Mouse (Mus musculus) limb, embryonic 14.5 days (tissue): ENCODE measurements at regions not wholly inside any gene's neighbourhood (a gene's known extent, or its start where the extent isn't known, plus 50 kb on each side); places are given as distances from the start of the nearest gene placed in this dataset.

ENCODE experiments used
- ATAC-seq: fragments of 200-750 bp; cut with Nextera tagmentation; 2 replicates; pipeline ENCODE4 v1.8.0; 2017; ENCODE audit warnings: low read depth, moderate number of reproducible peaks, moderate TSS enrichment; ENCODE audit not compliant: low FRiP score
- DNase-seq: peaks from one replicate; pipeline ENCODE4 v3.0.0-alpha.2; 2015; ENCODE audit warnings: low spot score
- H3K27ac ChIP-seq: fragments of 300-500 bp; sonication (generic); replicated peaks from 2 replicates; pipeline ENCODE4 v1.5.1; 2014; ENCODE audit warnings: low read depth, mild to moderate bottlenecking, low read length, moderate library complexity, mixed read lengths
- H3K27me3 ChIP-seq: fragments of 300-500 bp; sonication (generic); 2 replicates; pipeline ENCODE4 v1.6.1; 2014; ENCODE audit warnings: low read length, mixed read lengths; ENCODE audit not compliant: control insufficient read depth, insufficient read depth
- H3K36me3 ChIP-seq: fragments of 300-500 bp; sonication (generic); 2 replicates; pipeline ENCODE4 v1.6.1; 2014; ENCODE audit warnings: mild to moderate bottlenecking, low read length, moderate library complexity, mixed read lengths; ENCODE audit not compliant: control insufficient read depth, insufficient read depth
- H3K4me1 ChIP-seq: fragments of 300-500 bp; sonication (generic); 2 replicates; pipeline ENCODE4 v1.6.1; 2014; ENCODE audit warnings: antibody characterized with exemption, low read length, mixed read lengths; ENCODE audit not compliant: control insufficient read depth, insufficient read depth
- H3K4me2 ChIP-seq: fragments of 300-500 bp; sonication (generic); replicated peaks from 2 replicates; pipeline ENCODE4 v1.6.1; 2014; ENCODE audit warnings: low read depth, mild to moderate bottlenecking, low read length, moderate library complexity; ENCODE audit not compliant: severe bottlenecking
- H3K4me3 ChIP-seq: fragments of 300-500 bp; sonication (generic); replicated peaks from 2 replicates; pipeline ENCODE4 v1.5.1; 2014; ENCODE audit warnings: low read length
- H3K9ac ChIP-seq: fragments of 300-500 bp; sonication (generic); 2 replicates; pipeline ENCODE4 v1.6.1; 2014; ENCODE audit warnings: mild to moderate bottlenecking, low read depth, low read length, moderate library complexity; ENCODE audit not compliant: severe bottlenecking
- H3K9me3 ChIP-seq: fragments of 300-500 bp; sonication (generic); 2 replicates; pipeline ENCODE4 v1.6.1; 2016; ENCODE audit warnings: low read length; ENCODE audit not compliant: control insufficient read depth
- POLR2A ChIP-seq: fragments of 200-500 bp; IDR thresholded peaks from 2 replicates; pipeline ENCODE4 v1.8.0; 2012; ENCODE audit warnings: inconsistent platforms, mild to moderate bottlenecking, moderate library complexity, borderline replicate concordance; ENCODE audit not compliant: insufficient read depth, insufficient read length; ENCODE audit errors: extremely low read depth
- WGBS: fragments of 180-500 bp; shearing (Covaris S2); extraction: QIAGEN DNeasy Blood & Tissue Kit; methylation state at CpG from one replicate; pipeline ENCODE4 v1.1.7; 2014; 5-methylcytosine and 5-hydroxymethylcytosine counted together

GRCm38 (mm10) chr19:15481605-15482004 lies 465.5 kb downstream of the Psat1 start:
- no peaks in the 10 kb centered on the region for H3K9me3 ChIP-seq
- no peak for TF ChIP-seq POLR2A
- H3K4me1 ChIP-seq = no peaks in the 10 kb centered on the region
- no peaks in the 10 kb centered on the region for H3K27me3 ChIP-seq
- ATAC-seq = no peak
- H3K4me2 ChIP-seq = no peak overlapping the region
- WGBS = 46% methylated on average over 8 of the region's 8 CpGs
- DNase-seq = no peak
- no peak overlapping the region for H3K9ac ChIP-seq
- no peak overlapping the region for H3K27ac ChIP-seq
- H3K4me3 ChIP-seq = no peak overlapping the region
- H3K36me3 ChIP-seq = no peaks in the 10 kb centered on the region

- WGBS = 78% methylated on average over 10 of the region's 10 CpGs
- Histone ChIP-seq H3K4me1 (no peaks in the 10 kb centered on the region), H3K27me3 (no peaks in the 10 kb centered on the region), H3K9me3 (no peaks in the 10 kb centered on the region), H3K27ac (no peak overlapping the region), H3K9ac (no peak overlapping the region), H3K36me3 (no peaks in the 10 kb centered on the region), H3K4me3 (no peak overlapping the region), H3K4me2 (no peak overlapping the region)
- no peak for ATAC-seq
- DNase-seq = no peak
- no peak for TF ChIP-seq POLR2A
These were observed 477.6 kb downstream of the Psat1 start for GRCm38 (mm10) chr19:15469541-15469940.

GRCm38 (mm10) chr19:15466713-15467112 lies 480.4 kb downstream of the Psat1 start:
- Histone ChIP-seq H3K36me3 (no peaks in the 10 kb centered on the region), H3K27ac (no peak overlapping the region), H3K4me1 (no peaks in the 10 kb centered on the region), H3K9ac (no peak overlapping the region), H3K4me3 (no peak overlapping the region), H3K9me3 (no peaks in the 10 kb centered on the region), H3K4me2 (no peak overlapping the region), H3K27me3 (no peaks in the 10 kb centered on the region)
- TF ChIP-seq POLR2A = no peak
- WGBS = 71% methylated on average over 8 of the region's 8 CpGs
- DNase-seq (no peak), ATAC-seq (no peak)

GRCm38 (mm10) chr19:15465063-15465760 lies 481.9 kb downstream of the Psat1 start:
- Histone ChIP-seq H3K4me2 (no peak overlapping the region), H3K9ac (no peak overlapping the region), H3K36me3 (no peaks in the 10 kb centered on the region), H3K4me3 (no peak overlapping the region), H3K4me1 (no peaks in the 10 kb centered on the region), H3K27me3 (no peaks in the 10 kb centered on the region), H3K9me3 (no peaks in the 10 kb centered on the region), H3K27ac (no peak overlapping the region)
- ATAC-seq (no peak), DNase-seq (no peak)
- no peak for TF ChIP-seq POLR2A
- WGBS = 17% methylated on average over 9 of the region's 9 CpGs

GRCm38 (mm10) chr19:15457793-15458192 lies 489.3 kb downstream of the Psat1 start:
- H3K27ac ChIP-seq = no peak overlapping the region
- H3K36me3 ChIP-seq = no peaks in the 10 kb centered on the region
- H3K4me3 ChIP-seq = no peak overlapping the region
- H3K9me3 ChIP-seq = no peaks in the 10 kb centered on the region
- 44% methylated on average over 4 of the region's 4 CpGs for WGBS
- H3K27me3 ChIP-seq = no peaks in the 10 kb centered on the region
- DNase-seq (no peak), ATAC-seq (no peak)
- no peaks in the 10 kb centered on the region for H3K4me1 ChIP-seq
- H3K9ac ChIP-seq = no peak overlapping the region
- H3K4me2 ChIP-seq = no peak overlapping the region
- TF ChIP-seq POLR2A = no peak
